Mouse (Mus musculus) liver, adult 2 months (tissue): ENCODE measurements around the gene Klhl29.

Experiments used
- CTCF ChIP-seq: fragments of 200-500 bp; IDR thresholded peaks from 2 replicates; pipeline ENCODE4 v1.5.1; 2011; ENCODE audit warnings: low read depth, low read length, control low read depth
- POLR2A ChIP-seq: fragments of 200-500 bp; IDR thresholded peaks from 2 replicates; pipeline ENCODE4 v1.6.1; 2011; ENCODE audit warnings: low read length, control low read depth; ENCODE audit not compliant: insufficient read depth; ENCODE audit errors: extremely low read depth

- TF ChIP-seq CTCF, result no peak
- TF ChIP-seq POLR2A, result no peak
Observed at GRCm38 (mm10) chr12:5364836-5365235, 10.6 kb downstream of the Klhl29 start.
